Mouse (Mus musculus) right cerebral cortex, postnatal 4 days (tissue): ENCODE measurements around the gene Tcf7l1.

ENCODE experiments used
- DNase-seq: peaks from one replicate; pipeline ENCODE4 v3.0.0-alpha.2; 2022

The Tcf7l1 gene

DNA sequence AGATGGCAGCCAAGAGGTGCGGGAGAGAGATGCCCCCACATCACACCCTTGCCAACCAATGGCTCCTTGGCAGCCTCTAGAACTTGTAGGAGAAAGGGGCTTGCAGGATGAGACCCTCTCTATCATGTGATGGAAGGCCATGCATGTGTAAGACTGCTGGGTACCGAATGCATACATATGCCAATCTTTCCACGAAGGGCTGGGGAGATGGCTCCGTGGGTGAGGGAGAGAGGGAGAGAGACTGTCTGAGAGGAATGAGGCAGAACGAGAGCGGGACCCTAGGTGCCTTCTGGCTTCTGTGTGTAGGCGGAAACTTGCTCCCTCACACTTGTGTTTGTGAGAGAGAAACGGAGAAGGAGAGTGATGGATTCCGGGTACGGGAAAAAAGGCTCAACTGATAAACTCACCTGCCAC lies 94.3 kb downstream of the Tcf7l1 start:
- no peak for DNase-seq

GRCm38 (mm10) chr6:72694047-72694790 lies 94.8 kb downstream of the Tcf7l1 start:
- DNase-seq, result no peak

DNA sequence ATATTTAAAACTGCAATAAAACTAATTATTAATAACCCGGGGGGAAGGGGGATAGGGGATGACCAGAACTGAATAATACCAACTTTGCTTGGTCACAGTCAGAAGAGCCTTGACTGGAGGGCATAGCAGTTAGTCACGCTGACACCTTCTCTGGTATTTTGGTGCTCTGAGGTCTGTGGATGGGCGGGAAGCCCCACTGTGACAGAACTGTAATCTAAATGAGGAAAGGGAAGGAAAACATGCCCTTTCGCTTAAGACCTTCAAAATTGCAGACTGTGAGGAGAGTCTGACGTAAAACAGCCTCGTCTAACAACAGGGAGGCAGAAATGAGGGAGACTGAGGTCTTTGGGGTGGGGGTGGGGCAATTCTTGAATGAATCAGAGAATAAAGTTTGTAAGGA lies 96.6 kb downstream of the Tcf7l1 start:
- no peak for DNase-seq

DNA sequence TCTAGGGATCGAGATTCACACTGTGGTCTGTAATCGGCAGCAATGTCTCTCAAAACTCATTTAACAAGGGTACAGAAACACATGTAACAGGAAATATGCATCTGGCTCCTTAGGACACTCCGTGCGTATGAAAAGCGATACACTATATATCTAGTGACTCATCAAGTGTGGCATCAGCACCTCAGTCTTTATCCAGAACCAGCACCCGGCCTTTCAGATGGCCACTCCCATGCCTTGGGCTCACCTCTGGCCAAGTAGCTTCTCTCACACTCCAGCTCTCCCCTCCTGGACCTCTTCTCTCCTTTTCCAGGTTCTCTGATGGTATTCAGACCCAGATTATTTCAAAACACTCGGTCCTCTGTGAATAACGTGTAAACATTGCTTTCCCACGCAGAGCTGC lies 97.5 kb downstream of the Tcf7l1 start:
- DNase-seq, result no peak

GRCm38 (mm10) chr6:72690595-72690994 lies 98.5 kb downstream of the Tcf7l1 start:
- DNase-seq, result no peak

- DNase-seq, result no peak
Measured at GRCm38 (mm10) chr6:72690001-72690400, 99.1 kb downstream of the Tcf7l1 start.

DNA sequence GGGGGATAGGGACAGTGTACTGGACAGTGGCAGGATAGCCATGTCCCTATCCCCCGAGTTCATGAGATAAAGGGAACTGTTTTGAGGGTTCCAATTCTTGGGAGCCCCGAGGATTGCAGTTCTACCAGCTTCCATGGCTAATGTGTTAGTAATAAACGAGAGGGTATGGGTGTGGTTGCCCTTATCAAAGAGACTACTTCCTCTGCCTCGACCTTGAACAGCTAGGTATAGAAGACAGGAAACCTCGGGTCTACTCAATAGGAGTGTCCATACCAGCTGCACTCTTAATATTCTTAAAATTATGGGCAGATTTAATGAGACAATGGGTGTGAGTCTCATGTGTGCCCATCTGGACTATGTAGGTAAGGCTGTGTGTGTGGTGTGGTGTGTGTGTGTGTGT lies 100.0 kb downstream of the Tcf7l1 start:
- no peak for DNase-seq

DNA sequence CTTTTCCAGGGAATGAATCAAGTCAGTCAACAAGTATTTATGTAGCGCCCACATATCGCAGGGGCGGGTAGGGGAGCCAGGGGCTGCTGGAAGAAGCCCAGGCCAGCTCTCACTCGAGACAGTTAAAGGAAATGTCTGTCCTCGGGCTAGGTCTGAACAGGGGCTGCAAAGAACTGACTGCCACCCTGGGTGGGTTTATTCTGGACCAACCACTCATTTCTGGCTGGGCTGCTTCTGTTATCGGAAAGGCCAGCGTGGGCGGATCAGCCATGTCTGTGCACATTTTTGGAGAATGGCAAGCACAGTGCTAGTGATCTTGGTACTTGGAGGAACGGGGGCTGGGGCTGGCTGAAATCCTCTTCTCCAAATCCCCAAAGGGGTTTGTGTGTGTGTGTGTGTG lies 103.9 kb downstream of the Tcf7l1 start:
- DNase-seq, result no peak

- no peak for DNase-seq
Measured at GRCm38 (mm10) chr6:72684260-72684805, 104.7 kb downstream of the Tcf7l1 start.

- DNase-seq, result no peak
Measured at GRCm38 (mm10) chr6:72682238-72682637, 106.8 kb downstream of the Tcf7l1 start.

- no peak for DNase-seq
Measured at GRCm38 (mm10) chr6:72680936-72681335, 108.1 kb downstream of the Tcf7l1 start.

GRCm38 (mm10) chr6:72678631-72679030 lies 110.4 kb downstream of the Tcf7l1 start:
- DNase-seq, result no peak

- DNase-seq, result no peak
Measured at GRCm38 (mm10) chr6:72677510-72678220, 111.4 kb downstream of the Tcf7l1 start.

GRCm38 (mm10) chr6:72677079-72677478 lies 112.0 kb downstream of the Tcf7l1 start:
- no peak for DNase-seq

- no peak for DNase-seq
Measured at GRCm38 (mm10) chr6:72676376-72676775, 112.7 kb downstream of the Tcf7l1 start.

- no peak for DNase-seq
Measured at GRCm38 (mm10) chr6:72673751-72674150, 115.3 kb downstream of the Tcf7l1 start.

DNA sequence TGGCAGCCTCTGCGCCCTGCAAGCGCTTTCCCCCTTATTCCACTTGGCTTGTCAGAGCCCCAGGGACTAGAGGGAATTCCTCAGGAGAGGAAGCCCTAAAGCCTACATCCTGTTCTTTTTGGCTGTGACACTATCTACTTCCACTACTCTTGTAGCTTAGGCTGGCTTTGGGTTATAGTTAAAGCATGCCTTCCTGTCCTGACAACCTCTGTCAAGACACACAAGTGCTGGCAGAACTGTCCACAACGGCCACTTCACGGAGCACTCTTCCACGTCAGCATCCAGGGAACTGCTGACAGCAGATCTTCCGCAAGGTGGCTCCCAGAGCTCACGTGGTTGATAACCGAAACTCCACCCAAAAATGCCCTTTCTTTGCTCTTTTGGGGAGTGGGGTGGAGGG lies 117.9 kb downstream of the Tcf7l1 start:
- DNase-seq, result no peak

DNA sequence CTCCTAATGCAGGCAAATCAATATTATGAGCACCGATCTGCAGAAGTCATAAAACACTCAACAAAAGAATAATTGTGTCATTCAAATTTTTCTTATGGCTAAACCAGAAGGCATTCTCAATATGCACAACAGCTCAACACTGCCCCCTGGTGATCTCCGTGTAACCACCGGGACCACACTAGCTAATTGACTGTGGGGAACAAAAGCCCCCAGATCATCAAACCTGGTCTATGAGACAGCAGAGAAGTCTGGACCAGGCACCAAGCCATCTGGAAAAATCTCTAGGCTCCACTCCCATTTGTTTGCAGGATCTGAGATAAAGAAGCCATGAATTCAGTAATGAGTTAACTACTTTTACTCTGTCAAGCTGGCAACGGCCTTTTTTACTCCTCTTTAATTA lies 122.0 kb downstream of the Tcf7l1 start:
- peak; percentile 81 for DNase-seq

- no peak for DNase-seq
Measured at GRCm38 (mm10) chr6:72664290-72664689, 124.8 kb downstream of the Tcf7l1 start.

- DNase-seq, result no peak
Measured at GRCm38 (mm10) chr6:72663000-72663399, 126.1 kb downstream of the Tcf7l1 start.

DNA sequence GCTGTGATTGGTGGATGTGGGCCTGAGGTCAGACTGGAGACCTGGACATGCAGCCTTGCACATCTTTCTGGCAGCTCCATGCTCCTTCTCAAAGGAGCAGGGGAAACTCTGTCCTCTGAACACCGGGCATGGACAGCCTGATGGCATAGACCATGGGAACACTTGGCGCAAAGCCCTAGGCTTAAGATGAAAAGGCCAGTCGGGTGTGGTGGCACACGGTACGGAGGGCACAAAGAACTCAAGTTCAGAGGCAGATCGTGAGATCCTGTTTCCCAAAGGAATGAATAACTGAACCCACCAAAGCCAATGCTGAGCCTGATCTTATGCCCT lies 128.7 kb downstream of the Tcf7l1 start:
- DNase-seq, result no peak

DNA sequence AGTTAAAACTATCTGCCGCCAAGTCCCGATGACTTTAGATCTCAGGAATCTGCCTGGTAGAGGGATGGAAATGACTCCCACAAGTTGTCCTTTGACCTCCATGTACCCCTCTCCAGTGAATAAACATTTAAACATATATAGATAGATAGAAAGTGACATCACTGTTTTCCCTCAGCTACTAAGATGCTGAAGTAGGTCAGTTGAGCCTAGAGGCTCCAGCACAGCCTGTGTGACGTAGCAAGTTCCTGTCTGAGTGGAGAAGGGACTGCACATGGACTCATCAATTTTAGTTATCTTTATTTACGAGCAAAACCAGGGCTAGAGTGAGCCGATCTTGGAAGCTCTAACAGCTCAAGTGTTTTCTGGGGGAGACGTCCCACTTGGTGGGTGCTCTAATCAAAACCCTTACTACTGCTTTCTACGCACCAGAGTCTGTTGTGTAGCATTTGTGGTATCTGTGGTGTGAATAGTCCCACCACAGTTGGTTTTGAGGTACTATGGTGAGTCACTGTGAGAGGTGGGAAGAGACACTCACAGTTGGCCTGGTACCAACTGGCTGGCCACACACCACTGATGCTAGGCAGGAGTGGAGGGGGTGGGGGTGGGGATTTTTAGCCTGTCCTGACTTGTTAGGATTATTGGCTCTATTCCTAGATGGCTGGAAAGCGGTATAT lies 129.2 kb downstream of the Tcf7l1 start:
- no peak for DNase-seq

- DNase-seq, result no peak
Measured at GRCm38 (mm10) chr6:72658006-72658405, 131.0 kb downstream of the Tcf7l1 start.

DNA sequence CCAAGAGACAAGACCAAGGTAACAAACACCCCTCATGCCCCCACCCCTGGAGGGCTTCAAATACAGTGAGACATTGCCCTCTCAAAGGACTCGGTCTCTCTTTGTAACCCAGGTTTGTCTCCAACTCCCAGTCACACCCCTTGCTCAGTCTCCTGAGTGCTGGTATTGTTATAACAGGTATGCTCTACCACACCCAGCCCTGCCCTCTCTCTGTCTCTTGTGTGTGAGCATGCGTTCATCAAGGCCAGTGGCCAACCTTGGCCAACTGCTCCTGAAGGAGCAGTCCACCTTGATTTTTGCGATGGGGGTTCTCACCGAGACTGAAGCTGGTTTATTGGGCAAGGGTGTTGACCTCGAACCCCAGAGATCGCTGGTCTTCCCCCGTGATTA lies 133.0 kb downstream of the Tcf7l1 start:
- no peak for DNase-seq
